Mouse (Mus musculus): ENCODE results near the gene Ptges3l.
"Not testable (repeated sequence)": the region's sequence is repeated elsewhere in the genome, so short reads cannot be mapped to it uniquely, and the experiment has no call there.

DNA sequence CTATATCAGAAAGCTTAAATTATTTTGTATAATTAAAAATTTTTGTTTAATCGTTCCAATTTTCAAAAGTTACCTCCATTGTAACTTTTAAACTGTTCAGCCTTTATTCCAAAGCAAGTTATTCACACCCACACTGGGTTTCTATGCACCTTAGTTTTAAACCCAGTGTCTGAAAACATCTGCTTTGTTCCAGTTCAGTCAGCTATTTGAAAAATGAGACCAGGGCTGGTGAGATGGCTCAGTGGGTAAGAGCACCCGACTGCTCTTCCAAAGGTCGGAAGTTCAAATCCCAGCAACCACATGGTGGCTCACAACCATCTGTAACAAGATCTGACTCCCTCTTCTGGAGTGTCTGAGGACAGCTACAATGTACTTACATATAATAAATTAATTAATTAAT lies 12.9 kb upstream of the Ptges3l start:
- TF ChIP-seq CTCF, EP300 (IDR thresholded peaks at IDR 0.05; ENCODE audit: low read depth): not testable (repeated sequence)
